Mouse (Mus musculus) olfactory bulb, adult 2 months (tissue): ENCODE data around the gene Scfd2.

Experiments used
- CTCF ChIP-seq: fragments of 200-500 bp; IDR thresholded peaks from 2 replicates; pipeline ENCODE4 v1.5.1; 2012; ENCODE audit warnings: low read depth, mild to moderate bottlenecking, low read length, moderate library complexity; ENCODE audit not compliant: insufficient read depth
- POLR2A ChIP-seq: fragments of 200-500 bp; IDR thresholded peaks from 2 replicates; pipeline ENCODE4 v1.6.1; 2012; ENCODE audit warnings: mild to moderate bottlenecking, low read depth, low read length, moderate library complexity; ENCODE audit not compliant: insufficient read depth

DNA sequence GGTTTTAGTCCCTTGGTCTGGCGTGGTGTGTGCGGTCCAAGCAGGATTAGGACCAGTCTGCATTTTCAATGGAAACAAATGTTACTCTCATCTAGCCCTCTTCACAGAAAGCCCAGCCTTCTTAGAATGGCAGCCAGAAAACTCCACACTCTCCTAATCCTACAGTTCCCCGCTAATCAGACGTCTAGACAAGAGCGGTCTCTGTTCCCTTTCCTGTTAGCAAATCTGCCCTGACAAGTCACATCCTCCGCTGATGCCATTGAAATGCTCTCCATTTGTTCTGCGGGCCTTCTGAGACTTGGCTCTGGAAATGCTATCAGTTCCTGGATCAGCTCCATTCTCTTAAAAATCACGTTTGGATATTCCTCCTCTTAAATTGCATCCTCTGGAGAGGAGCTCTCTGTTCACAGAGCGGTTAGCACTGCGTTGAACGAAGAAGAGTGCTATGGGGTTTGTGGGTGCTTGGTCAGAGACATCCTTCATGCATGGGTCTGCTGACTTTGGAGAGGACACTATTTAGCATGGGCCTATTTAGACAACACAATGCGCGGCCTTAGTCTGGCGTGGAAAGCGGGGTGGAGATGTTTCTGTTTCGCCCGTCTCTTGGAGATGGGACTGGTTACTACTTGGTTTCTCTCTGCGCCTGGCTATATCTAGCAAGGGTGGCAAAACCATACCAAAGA, 358.3 kb downstream of the Scfd2 start:
- no peak for TF ChIP-seq POLR2A
- no peak for TF ChIP-seq CTCF
